Mouse (Mus musculus) urinary bladder, postnatal 10 days (tissue): ENCODE measurements around the gene Cdkn1b.

ENCODE experiments used
- DNase-seq: peaks from one replicate; pipeline ENCODE4 v3.0.0; 2022; ENCODE audit warnings: low spot score

The Cdkn1b gene

DNA sequence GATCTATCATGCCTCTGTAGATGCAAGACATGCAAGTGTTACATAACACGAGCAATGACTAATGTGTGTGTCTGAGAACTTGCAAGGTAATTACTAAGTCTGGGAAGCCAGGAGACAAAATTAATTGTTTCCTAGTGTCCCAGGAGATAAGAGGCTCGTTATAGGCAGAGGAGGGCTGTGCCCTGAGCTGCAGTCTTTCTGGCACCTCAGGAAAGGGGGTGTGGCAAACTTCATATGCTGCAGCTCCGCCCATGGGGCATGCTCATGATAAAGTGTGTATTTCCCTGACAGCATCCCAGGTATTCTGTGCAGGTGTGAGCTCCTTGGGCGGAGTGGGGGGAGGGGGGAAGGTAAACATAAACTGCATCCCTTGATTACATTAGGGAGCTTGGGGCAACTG is 51.9 kb downstream of the Cdkn1b start:
- DNase-seq = no peak
